Mouse (Mus musculus): ENCODE data around the gene Cldn13.

Cldn13 gene

GRCm38 (mm10) chr5:134913753-134914152 is 1.6 kb downstream of the Cldn13 start:
- no peaks in the 10 kb centered on the region for H3K27me3 ChIP-seq (ENCODE audit: insufficient read depth, low read length)
- peaks cover 11% of the 10 kb centered on the region for H3K4me1 ChIP-seq (replicated peaks; ENCODE audit: low read depth, low read length)
- no peaks in the 10 kb centered on the region for H3K36me3 ChIP-seq (ENCODE audit: insufficient read depth, low read length)
- TF ChIP-seq CTCF (conservative IDR thresholded peaks at IDR 0.05; ENCODE audit: low read length) (no peak), POU5F1 (IDR thresholded peaks at IDR 0.05; ENCODE audit: borderline replicate concordance, low read length) (no peak), NANOG (IDR thresholded peaks at IDR 0.05; ENCODE audit: borderline replicate concordance, low read length) (no peak)
- H3K4me3 ChIP-seq (replicated peaks; ENCODE audit: low read length) = no peak overlapping the region
- peaks cover 10% of the 10 kb centered on the region for H3K9me3 ChIP-seq (ENCODE audit: low read length)

- no peak for TF ChIP-seq CTCF (conservative IDR thresholded peaks at IDR 0.05; ENCODE audit: low read length)
- TF ChIP-seq NANOG (IDR thresholded peaks at IDR 0.05; ENCODE audit: borderline replicate concordance, low read length) = no peak
- TF ChIP-seq POU5F1 (IDR thresholded peaks at IDR 0.05; ENCODE audit: borderline replicate concordance, low read length) = no peak
- Histone ChIP-seq H3K4me1 (replicated peaks; ENCODE audit: low read depth, low read length) (peaks cover 7% of the 10 kb centered on the region), H3K4me3 (replicated peaks; ENCODE audit: low read length) (no peak overlapping the region), H3K9me3 (ENCODE audit: low read length) (peaks cover 10% of the 10 kb centered on the region), H3K27me3 (ENCODE audit: insufficient read depth, low read length) (no peaks in the 10 kb centered on the region), H3K36me3 (ENCODE audit: insufficient read depth, low read length) (no peaks in the 10 kb centered on the region)
These were observed 2.0 kb downstream of the Cldn13 start for GRCm38 (mm10) chr5:134913352-134913751.

- Histone ChIP-seq H3K9me3 (ENCODE audit: low read length) (peaks cover under 1% of the 10 kb centered on the region; the same call in 1 of the 2 replicates), H3K27me3 (ENCODE audit: insufficient read depth, low read length) (no peaks in the 10 kb centered on the region), H3K4me1 (replicated peaks; ENCODE audit: low read depth, low read length) (peaks cover 4% of the 10 kb centered on the region), H3K36me3 (ENCODE audit: insufficient read depth, low read length) (no peaks in the 10 kb centered on the region), H3K4me3 (replicated peaks; ENCODE audit: low read length) (no peak overlapping the region)
- TF ChIP-seq NANOG (IDR thresholded peaks at IDR 0.05; ENCODE audit: borderline replicate concordance, low read length) (no peak), CTCF (conservative IDR thresholded peaks at IDR 0.05; ENCODE audit: low read length) (no peak), POU5F1 (IDR thresholded peaks at IDR 0.05; ENCODE audit: borderline replicate concordance, low read length) (no peak)
These were observed 3.4 kb downstream of the Cldn13 start for GRCm38 (mm10) chr5:134911901-134912300.

- H3K4me1 ChIP-seq (replicated peaks; ENCODE audit: low read depth, low read length) = peaks cover 10% of the 10 kb centered on the region
- no peaks in the 10 kb centered on the region for H3K36me3 ChIP-seq (ENCODE audit: insufficient read depth, low read length)
- TF ChIP-seq POU5F1 (IDR thresholded peaks at IDR 0.05; ENCODE audit: borderline replicate concordance, low read length) (no peak), CTCF (conservative IDR thresholded peaks at IDR 0.05; ENCODE audit: low read length) (peak; percentile 99)
- H3K27me3 ChIP-seq (ENCODE audit: insufficient read depth, low read length) = no peaks in the 10 kb centered on the region
- no peaks in the 10 kb centered on the region for H3K9me3 ChIP-seq (ENCODE audit: low read length)
- H3K4me3 ChIP-seq (replicated peaks; ENCODE audit: low read length) = no peak overlapping the region
These were observed 8.2 kb downstream of the Cldn13 start for GRCm38 (mm10) chr5:134907135-134907534.

GRCm38 (mm10) chr5:134906633-134907032 is 8.7 kb downstream of the Cldn13 start, which contains the start of gene Tmem270:
Tmem270 (minus strand) TSS chr5:134906733.
- H3K4me1 ChIP-seq (replicated peaks; ENCODE audit: low read depth, low read length) = peaks cover 10% of the 10 kb centered on the region

GRCm38 (mm10) chr5:134901644-134902027 is 13.7 kb downstream of the Cldn13 start:
- TF ChIP-seq POU5F1 (IDR thresholded peaks at IDR 0.05; ENCODE audit: borderline replicate concordance, low read length) = no peak
- TF ChIP-seq NANOG (IDR thresholded peaks at IDR 0.05; ENCODE audit: borderline replicate concordance, low read length) = no peak
- no peak for TF ChIP-seq CTCF (conservative IDR thresholded peaks at IDR 0.05; ENCODE audit: low read length)

More at GRCm38 (mm10) chr5:134906633-134907032, 8.7 kb downstream of the Cldn13 start, which contains the start of gene Tmem270:
- H3K27me3 ChIP-seq (ENCODE audit: insufficient read depth, low read length) = no peaks in the 10 kb centered on the region
- H3K36me3 ChIP-seq (ENCODE audit: insufficient read depth, low read length) = no peaks in the 10 kb centered on the region
- no peaks in the 10 kb centered on the region for H3K9me3 ChIP-seq (ENCODE audit: low read length)
- TF ChIP-seq POU5F1 (IDR thresholded peaks at IDR 0.05; ENCODE audit: borderline replicate concordance, low read length) (no peak), CTCF (conservative IDR thresholded peaks at IDR 0.05; ENCODE audit: low read length) (no peak), NANOG (IDR thresholded peaks at IDR 0.05; ENCODE audit: borderline replicate concordance, low read length) (no peak)
- no peak within 1 kb of the TSS for H3K4me3 ChIP-seq (replicated peaks; ENCODE audit: low read length)

GRCm38 (mm10) chr5:134901012-134901643 is 14.2 kb downstream of the Cldn13 start:
- Histone ChIP-seq H3K4me3 (replicated peaks; ENCODE audit: low read length) (no peak overlapping the region), H3K36me3 (ENCODE audit: insufficient read depth, low read length) (no peaks in the 10 kb centered on the region), H3K4me1 (replicated peaks; ENCODE audit: low read depth, low read length) (peaks cover 20% of the 10 kb centered on the region), H3K27me3 (ENCODE audit: insufficient read depth, low read length) (peaks cover 7% of the 10 kb centered on the region; the same call in 1 of the 2 replicates), H3K9me3 (ENCODE audit: low read length) (no peaks in the 10 kb centered on the region)
- TF ChIP-seq POU5F1 (IDR thresholded peaks at IDR 0.05; ENCODE audit: borderline replicate concordance, low read length) (no peak), CTCF (conservative IDR thresholded peaks at IDR 0.05; ENCODE audit: low read length) (peak; percentile 38)

More at GRCm38 (mm10) chr5:134901644-134902027, 13.7 kb downstream of the Cldn13 start:
- peaks cover 7% of the 10 kb centered on the region; the same call in 1 of the 2 replicates for H3K27me3 ChIP-seq (ENCODE audit: insufficient read depth, low read length)
- no peaks in the 10 kb centered on the region for H3K9me3 ChIP-seq (ENCODE audit: low read length)
- H3K4me1 ChIP-seq (replicated peaks; ENCODE audit: low read depth, low read length) = peaks cover 21% of the 10 kb centered on the region
- H3K4me3 ChIP-seq (replicated peaks; ENCODE audit: low read length) = no peak overlapping the region
- no peaks in the 10 kb centered on the region for H3K36me3 ChIP-seq (ENCODE audit: insufficient read depth, low read length)

GRCm38 (mm10) chr5:134897596-134897995 is 17.7 kb downstream of the Cldn13 start:
- H3K4me3 ChIP-seq (replicated peaks; ENCODE audit: low read length) = no peak overlapping the region
- H3K36me3 ChIP-seq (ENCODE audit: insufficient read depth, low read length) = no peaks in the 10 kb centered on the region
- H3K9me3 ChIP-seq (ENCODE audit: low read length) = no peaks in the 10 kb centered on the region
- no peak for TF ChIP-seq POU5F1 (IDR thresholded peaks at IDR 0.05; ENCODE audit: borderline replicate concordance, low read length)
- TF ChIP-seq NANOG (IDR thresholded peaks at IDR 0.05; ENCODE audit: borderline replicate concordance, low read length) = no peak
- TF ChIP-seq CTCF (conservative IDR thresholded peaks at IDR 0.05; ENCODE audit: low read length) = no peak
- H3K4me1 ChIP-seq (replicated peaks; ENCODE audit: low read depth, low read length) = peaks cover 20% of the 10 kb centered on the region
- H3K27me3 ChIP-seq (ENCODE audit: insufficient read depth, low read length) = peaks cover 7% of the 10 kb centered on the region; the same call in 1 of the 2 replicates
